Mouse (Mus musculus) forebrain, embryonic 10.5 days (tissue): ENCODE data around the gene Dnaaf3. TPM values are rescaled to one million over a fixed set of nuclear protein-coding genes. Genes with fewer than 3 reads are reported as not detected.
A peak's percentile ranks its signal among the peaks of the same experiment; 100 is the strongest.
"Not testable (repeated sequence)": the region's sequence is repeated elsewhere in the genome, so short reads cannot be mapped to it uniquely, and the experiment has no call there.

Experiments used
- DNase-seq: peaks from one replicate; pipeline ENCODE4 v3.0.0-alpha.2; 2017; ENCODE audit warnings: low spot score; ENCODE audit errors: extremely low spot score
- H3K27ac ChIP-seq: fragments of 300-500 bp; sonication (generic); 2 replicates; pipeline ENCODE4 v1.5.1; 2016; ENCODE audit warnings: mild to moderate bottlenecking
- H3K27me3 ChIP-seq: fragments of 300-500 bp; sonication (generic); 2 replicates; pipeline ENCODE4 v1.6.1; 2016; ENCODE audit warnings: mild to moderate bottlenecking; ENCODE audit not compliant: poor library complexity, severe bottlenecking
- H3K36me3 ChIP-seq: fragments of 300-500 bp; sonication (generic); replicated peaks from 2 replicates; pipeline ENCODE4 v1.6.1; 2016; ENCODE audit warnings: mild to moderate bottlenecking, moderate library complexity
- H3K4me1 ChIP-seq: fragments of 300-500 bp; sonication (generic); 2 replicates; pipeline ENCODE4 v1.6.1; 2016
- H3K4me3 ChIP-seq: fragments of 300-500 bp; sonication (generic); 2 replicates; pipeline ENCODE4 v1.5.1; 2016; ENCODE audit warnings: mild to moderate bottlenecking, moderate library complexity
- H3K9me3 ChIP-seq: fragments of 300-500 bp; sonication (generic); 2 replicates; pipeline ENCODE4 v1.6.1; 2016; ENCODE audit warnings: mild to moderate bottlenecking, moderate library complexity
- WGBS: fragments of 180-500 bp; shearing (Covaris S2); methylation state at CpG from one replicate; pipeline ENCODE4 v1.1.7; 2016; 5-methylcytosine and 5-hydroxymethylcytosine counted together
- polyA plus RNA-seq: library from polyadenylated mRNA; unstranded; fragments of >200 nt; fragmentation: Nextera tagmentation; extraction: Ambion mirVana; gene quantifications from 2 replicates; pipeline ENCODE4 v1.2.1, GENCODE M21; 2016

Gene Dnaaf3
- polyA plus RNA-seq, 1 experiment from 2014 or later, result 3.2 TPM

DNA sequence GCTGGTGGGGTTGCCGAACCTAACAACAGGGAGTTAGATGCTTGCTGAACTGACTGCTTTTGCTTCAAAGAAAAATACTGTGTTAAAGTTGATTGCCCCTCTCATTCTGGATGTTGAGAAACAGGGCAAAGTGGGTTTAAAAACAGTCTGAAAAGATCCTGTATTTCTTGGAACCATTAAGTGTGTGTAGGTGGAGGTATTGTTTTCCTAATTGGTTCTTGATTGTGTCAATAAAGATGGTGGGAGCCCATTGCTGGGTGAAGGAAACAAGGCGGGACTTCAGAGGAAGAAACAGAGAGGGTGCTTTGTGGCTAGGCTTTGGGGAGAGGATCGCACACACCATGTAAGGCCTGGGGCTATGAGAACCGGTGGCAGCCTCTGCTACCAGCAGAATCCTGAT is 4.9 kb upstream of the Dnaaf3 start:
- 62% methylated on average over 4 of the region's 4 CpGs for WGBS
- DNase-seq, result no peak
- Histone ChIP-seq H3K4me3 (no peak overlapping the region), H3K4me1 (peaks cover 8% of the 10 kb centered on the region), H3K9me3 (no peaks in the 10 kb centered on the region), H3K27me3 (no peaks in the 10 kb centered on the region), H3K27ac (no peak overlapping the region), H3K36me3 (no peaks in the 10 kb centered on the region)

DNA sequence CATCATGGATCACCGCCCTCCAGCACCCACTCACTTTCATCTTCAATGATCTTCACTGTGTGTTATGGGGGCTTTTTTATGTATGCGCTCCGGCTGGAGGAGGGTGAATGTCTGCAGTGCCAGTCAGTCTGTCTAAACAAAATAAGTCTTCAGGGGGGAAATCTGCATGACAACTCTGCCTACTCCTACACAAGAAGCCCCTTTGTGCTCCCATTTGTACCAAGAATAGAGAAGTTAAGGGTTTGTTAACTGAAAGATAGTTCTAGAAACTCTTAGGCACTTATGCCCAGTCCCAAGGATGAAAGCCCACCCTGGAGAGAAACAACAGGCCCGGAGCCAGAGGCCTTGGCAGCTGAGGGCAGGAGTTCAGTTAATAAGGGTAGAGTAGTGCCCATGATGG is 4.1 kb upstream of the Dnaaf3 start:
- DNase-seq, result no peak
- Histone ChIP-seq H3K9me3 (no peaks in the 10 kb centered on the region), H3K36me3 (no peaks in the 10 kb centered on the region), H3K4me3 (no peak overlapping the region), H3K27ac (no peak overlapping the region), H3K27me3 (peaks cover 2% of the 10 kb centered on the region; the same call in 1 of the 2 replicates), H3K4me1 (peaks cover 16% of the 10 kb centered on the region)
- whole genome bisulfite sequencing, result 92% methylated on average over 4 of the region's 4 CpGs

DNA sequence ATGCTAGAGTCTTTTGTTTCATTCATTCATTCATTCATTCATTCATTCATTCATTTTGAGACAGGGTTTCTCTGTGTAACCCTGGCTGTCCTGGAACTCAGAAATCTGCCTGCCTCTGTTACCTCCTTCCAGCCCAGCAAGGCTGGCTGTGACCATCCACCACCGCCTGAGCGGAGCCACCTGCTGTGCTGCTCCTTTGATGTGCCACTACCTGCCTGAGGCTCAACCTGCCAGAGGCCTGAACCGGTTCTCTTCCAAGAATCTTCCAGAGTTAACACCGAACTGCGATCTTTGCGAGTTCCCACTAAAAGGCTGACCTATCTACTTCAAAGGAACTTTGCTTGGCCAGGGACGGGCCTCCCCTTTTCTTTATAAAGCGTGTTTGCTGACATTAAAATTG is 2.1 kb downstream of the Dnaaf3 start:
- not testable (repeated sequence) for H3K27ac ChIP-seq, H3K9me3 ChIP-seq, DNase-seq, H3K36me3 ChIP-seq, H3K4me3 ChIP-seq
- 55% methylated on average over 8 of the region's 8 CpGs for WGBS
- H3K4me1 ChIP-seq, result peaks cover 39% of the 10 kb centered on the region
- peaks cover 45% of the 10 kb centered on the region for H3K27me3 ChIP-seq

DNA sequence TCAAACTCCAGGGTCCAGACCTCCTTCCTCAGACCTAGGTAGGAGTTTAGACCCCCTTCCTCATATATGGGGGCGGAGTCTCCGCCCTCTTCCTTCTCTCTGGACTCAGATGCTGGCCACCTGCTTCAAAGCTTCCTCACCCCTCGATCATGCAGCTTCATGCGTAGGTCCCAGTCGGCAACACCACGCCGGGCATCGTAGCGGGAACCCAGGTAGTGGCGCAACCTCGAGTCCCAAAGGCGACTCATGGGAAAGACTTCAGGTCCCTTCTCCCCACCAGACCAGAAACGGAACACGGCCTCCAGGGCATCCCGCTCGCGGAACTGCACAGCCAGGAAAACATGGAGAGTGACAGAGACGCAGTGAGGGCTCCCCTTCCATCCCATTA is 5.0 kb downstream of the Dnaaf3 start:
- H3K4me1 ChIP-seq, result peaks cover 32% of the 10 kb centered on the region
- peaks cover 49% of the 10 kb centered on the region for H3K27me3 ChIP-seq
- no peaks in the 10 kb centered on the region for H3K9me3 ChIP-seq
- peak overlapping the region; percentile 46 for H3K4me3 ChIP-seq
- no peak overlapping the region for H3K27ac ChIP-seq
- no peaks in the 10 kb centered on the region for H3K36me3 ChIP-seq
- WGBS, result 46% methylated on average over 18 of the region's 18 CpGs
- DNase-seq, result no peak

DNA sequence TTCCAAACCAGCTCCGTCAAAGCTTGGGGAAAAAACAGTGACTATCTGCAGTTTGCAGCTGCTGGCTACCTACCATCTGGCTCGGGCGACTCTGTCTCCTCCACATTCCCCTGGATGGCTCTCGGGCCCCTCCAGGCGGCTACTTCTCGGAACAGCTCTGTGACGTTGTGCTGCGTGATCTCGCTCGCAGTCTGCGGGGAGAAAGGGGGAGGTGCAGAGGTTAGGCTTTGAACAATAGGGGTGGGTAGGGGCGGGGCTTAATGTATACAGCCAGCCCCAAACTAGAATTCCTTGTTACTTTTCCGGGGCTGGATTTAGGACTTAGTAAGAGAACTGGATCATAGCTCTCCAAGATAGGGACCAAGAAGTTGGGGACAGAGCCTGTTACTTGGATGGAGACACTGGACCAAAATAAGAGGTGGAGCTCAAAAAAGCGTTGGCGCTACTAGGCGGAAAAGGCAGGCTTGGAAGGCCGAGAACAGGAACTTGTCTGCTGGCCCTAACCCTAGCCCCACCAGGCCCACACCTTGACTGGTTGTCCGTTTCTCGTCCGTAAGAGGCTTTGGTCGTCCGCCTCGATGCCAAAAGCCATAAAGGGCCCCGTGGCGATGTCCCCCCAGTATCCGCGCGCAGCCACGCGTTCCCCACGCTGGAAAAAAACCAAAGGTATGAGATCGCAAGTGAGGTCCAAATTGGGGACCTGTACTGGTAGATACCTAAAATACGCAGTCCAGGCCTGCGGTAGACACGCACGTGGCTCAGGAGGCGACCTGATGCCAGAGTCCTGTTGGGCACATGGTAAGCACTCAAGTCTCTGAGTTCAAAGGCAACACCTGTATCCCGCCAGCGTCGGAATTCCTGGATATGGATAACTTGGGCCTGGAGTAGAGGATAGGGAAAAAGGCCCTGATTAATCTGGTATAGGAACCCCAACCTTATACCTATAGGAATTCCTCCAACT is 5.6 kb downstream of the Dnaaf3 start:
- WGBS, result 23% methylated on average over 40 of the region's 40 CpGs

DNA sequence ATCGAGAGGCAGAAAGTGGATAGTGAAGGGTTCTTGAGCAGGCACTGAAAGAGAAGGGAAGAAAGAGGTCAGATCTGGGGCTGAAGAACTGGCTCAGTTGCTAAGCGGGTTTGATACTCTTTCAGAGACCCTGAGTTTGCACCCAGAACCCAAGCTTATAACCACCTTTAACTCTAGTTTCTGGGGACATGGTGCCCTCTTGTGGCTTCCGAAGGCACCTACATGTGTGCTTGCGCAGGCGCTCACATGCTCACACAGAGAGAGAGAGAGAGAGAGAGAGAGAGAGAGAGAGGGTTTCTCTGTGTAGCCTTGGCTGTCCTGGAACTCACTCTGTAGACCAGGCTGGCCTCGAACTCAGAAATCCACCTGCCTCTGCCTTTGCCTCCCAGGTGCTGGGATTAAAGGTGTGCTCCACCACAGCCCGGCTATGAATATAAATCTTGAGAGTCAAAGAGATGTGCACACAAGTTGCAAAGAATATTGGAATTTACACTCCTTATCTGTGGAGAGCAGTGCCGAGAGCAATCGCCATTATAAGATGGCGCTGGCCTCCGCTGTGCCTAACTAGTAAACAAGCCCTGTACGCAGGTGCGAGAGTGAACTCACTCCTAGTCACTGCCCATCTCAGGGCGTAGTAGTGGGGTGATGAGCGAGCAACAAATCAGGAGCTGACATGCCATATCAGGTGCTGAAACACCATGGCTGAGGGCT is 7.9 kb downstream of the Dnaaf3 start, which contains the start of gene Tnni3:
Tnni3 (minus strand) TSS at position 18 of the 711 bp plus-strand sequence.
- H3K36me3 ChIP-seq, H3K27ac ChIP-seq, H3K9me3 ChIP-seq, H3K4me3 ChIP-seq: not testable (repeated sequence)
- DNase-seq, result peak; percentile 70
- 68% methylated on average over 15 of the region's 15 CpGs for WGBS
- Histone ChIP-seq H3K27me3 (peaks cover 56% of the 10 kb centered on the region), H3K4me1 (peaks cover 36% of the 10 kb centered on the region)

More for the DNA sequence above, 5.6 kb downstream of the Dnaaf3 start:
- peaks cover 26% of the 10 kb centered on the region for H3K4me1 ChIP-seq
- H3K27ac ChIP-seq, result peak overlapping the region; percentile 82
- DNase-seq, result peak; percentile 90
- peaks cover 55% of the 10 kb centered on the region for H3K27me3 ChIP-seq
- H3K4me3 ChIP-seq, result peak overlapping the region; percentile 46
- H3K9me3 ChIP-seq, result no peaks in the 10 kb centered on the region
- H3K36me3 ChIP-seq, result no peaks in the 10 kb centered on the region

DNA sequence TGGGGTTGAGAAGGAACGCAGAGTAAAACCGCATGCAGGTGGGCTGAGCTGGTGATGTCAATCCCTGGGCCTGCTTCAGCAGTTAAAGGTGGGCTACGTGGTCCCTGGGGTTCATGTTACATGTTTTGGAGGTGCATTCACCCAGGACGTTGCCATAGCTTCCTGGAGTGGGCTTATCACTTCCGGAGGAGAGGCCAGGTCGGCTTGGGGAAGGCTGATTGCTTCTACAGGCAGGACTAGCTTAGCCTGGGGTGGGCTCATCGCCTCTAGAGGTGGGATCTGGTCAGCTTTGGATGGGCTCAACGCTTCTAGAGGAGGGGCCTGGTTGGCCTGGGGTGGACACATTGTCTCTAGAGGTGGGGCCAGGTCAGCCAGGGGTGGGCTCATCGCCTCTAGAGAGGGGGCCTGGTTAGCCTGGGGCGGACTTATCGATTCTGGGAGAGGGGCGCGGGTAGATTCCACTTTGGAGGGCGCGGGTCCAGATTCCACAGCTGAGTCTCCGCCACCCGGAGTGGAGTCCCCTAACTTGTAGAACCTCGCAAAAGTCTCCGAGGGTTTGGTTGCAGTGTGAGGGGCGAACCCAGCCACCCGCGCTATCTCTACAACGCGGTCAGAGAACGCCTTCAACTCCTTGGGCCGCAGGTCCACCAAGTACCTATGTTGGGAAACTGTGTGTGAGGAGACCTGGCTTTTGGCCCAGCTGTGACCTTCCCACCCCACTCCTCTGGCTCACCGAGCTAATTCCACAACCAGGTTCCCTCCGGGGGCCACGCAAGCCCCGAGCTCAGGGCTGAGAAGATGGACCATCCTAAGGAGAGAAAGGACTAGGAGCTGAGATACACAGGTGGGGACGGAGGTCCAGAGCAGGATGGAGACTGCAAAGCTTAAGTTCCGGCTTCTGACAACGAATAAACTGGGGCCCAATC is 8.8 kb downstream of the Dnaaf3 start:
- Histone ChIP-seq H3K4me3 (no peak overlapping the region), H3K9me3 (no peaks in the 10 kb centered on the region), H3K27me3 (peaks cover 52% of the 10 kb centered on the region), H3K27ac (no peak overlapping the region), H3K36me3 (no peaks in the 10 kb centered on the region), H3K4me1 (peaks cover 36% of the 10 kb centered on the region)
- WGBS, result 92% methylated on average over 33 of the region's 33 CpGs
- DNase-seq, result no peak

DNA sequence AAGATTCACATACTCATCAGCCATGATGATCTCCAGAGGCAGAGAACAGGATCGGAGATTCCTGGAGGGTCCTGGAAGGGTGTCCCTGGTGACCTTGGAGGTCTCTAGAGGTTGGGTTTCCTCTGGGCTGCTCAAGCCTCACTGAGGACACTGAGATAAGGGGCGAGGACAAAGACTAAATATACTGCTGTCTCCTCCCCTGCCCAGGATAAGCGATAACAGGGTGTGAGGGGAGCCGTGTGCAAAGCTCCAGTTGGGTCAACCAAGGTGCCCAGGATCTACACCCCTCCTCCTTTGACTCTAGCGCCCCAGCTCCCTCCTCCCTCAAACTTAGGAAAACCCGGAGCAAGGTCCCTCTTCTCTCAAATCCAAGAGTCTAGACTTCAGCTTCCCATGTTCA is 10.0 kb downstream of the Dnaaf3 start:
- H3K9me3 ChIP-seq, result no peaks in the 10 kb centered on the region
- no peaks in the 10 kb centered on the region for H3K36me3 ChIP-seq
- H3K27me3 ChIP-seq, result peaks cover 41% of the 10 kb centered on the region
- DNase-seq, result no peak
- no peak overlapping the region for H3K4me3 ChIP-seq
- no peak overlapping the region for H3K27ac ChIP-seq
- WGBS, result 83% methylated on average over 6 of the region's 6 CpGs
- H3K4me1 ChIP-seq, result peaks cover 30% of the 10 kb centered on the region

DNA sequence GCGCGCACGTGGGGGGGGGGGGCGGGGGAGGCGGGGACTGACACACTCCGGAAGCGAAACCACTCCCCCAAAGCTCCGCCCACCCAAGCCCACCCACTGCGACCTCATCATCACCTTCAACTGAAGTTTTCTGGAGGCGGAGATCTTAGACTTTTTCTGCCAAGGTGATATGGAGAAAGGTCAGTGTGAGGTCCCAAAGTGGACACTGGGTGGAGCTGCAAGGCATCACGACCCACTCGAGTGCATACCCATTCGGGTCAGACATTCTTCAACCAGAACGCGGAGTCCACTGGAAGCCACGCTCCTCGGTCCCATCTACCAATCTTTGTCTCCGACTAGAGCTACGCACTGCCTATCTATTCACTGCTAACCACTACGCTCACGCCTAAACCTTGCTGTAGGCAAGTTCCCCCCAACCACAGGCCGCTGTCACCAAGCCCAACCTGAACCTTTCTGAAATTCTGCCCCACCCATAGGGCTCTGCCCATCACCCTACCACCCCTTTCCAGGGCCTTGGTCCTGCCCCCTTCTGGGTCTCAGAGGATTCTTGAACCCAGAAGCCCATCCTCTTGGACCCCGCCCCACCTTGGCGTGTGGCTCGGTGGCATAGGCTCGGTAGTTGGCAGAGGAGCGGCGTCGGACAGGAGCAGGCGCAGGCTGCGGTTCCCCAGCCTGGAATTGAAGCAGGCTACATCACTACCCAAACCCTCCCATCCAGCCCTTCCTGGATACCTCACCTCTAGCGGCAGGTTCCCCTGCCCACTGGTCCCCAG is 10.8 kb downstream of the Dnaaf3 start:
- no peaks in the 10 kb centered on the region for H3K9me3 ChIP-seq
- peaks cover 34% of the 10 kb centered on the region for H3K27me3 ChIP-seq
- peaks cover 28% of the 10 kb centered on the region for H3K4me1 ChIP-seq
- peak overlapping the region; percentile 41 for H3K4me3 ChIP-seq
- no peaks in the 10 kb centered on the region for H3K36me3 ChIP-seq
- 32% methylated on average over 32 of the region's 32 CpGs for WGBS
- no peak overlapping the region for H3K27ac ChIP-seq
- DNase-seq, result no peak

DNA sequence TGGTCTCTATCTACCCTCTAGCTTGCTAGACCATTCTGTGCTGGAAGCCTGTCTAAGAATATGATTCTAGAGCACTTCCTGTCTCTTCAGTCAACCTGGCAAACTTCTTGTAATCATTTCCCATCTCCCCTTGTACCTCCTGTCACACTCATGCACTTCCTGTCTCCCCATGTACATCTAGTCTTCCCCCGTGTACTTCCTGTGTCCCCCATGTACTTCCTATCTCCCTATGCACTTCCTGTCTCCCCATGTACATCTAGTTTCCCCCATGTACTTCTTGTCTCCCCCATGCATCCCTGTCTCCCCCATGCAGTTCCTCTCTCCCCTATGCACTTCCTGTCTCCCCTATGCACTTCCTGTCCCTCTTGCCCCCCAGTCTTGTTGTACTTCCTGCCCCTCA is 13.8 kb downstream of the Dnaaf3 start:
- Histone ChIP-seq H3K9me3 (peaks cover 4% of the 10 kb centered on the region; the same call in 1 of the 2 replicates), H3K27me3 (peaks cover 34% of the 10 kb centered on the region), H3K36me3 (no peaks in the 10 kb centered on the region), H3K27ac (no peak overlapping the region), H3K4me3 (no peak overlapping the region), H3K4me1 (peaks cover 47% of the 10 kb centered on the region)
- no peak for DNase-seq
- WGBS, result 83% methylated on average over 1 of the region's 1 CpGs

DNA sequence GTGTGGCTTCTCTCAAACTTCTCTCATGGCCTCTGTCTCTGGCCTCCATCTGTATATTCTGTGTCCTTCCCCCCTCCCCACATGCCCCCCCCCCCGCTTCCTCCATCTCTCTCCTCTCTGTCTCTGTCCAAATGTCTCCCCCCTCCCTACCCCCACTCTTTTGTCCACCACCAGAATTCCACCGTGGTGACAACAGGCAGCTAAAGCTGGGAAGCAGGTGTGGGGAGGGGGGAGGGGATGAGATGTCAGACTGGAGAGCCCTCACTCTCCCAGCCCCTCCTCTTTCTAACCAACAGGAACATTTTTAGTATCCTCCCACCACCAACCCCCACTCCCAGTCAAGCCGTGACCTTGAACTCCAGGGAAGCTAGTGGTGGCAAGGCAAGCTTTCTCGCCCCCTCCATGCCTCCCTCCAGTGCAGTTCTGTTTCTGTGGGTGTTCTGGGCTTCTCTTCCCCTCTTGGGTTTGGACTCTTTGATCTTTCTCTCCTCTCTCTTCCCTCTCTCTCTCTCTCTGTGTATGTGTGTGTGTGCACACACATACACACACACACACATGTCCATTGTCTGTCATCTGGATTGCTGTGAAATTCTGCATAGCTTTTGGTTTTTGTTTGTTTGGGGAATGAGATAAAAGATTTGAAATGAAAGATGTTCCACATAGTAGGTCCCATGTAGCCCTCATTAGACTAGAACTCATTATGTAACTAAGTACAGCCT is 15.8 kb downstream of the Dnaaf3 start, which contains the start of gene Tnnt1:
Tnnt1 (minus strand) TSS at position 51 of the 719 bp plus-strand sequence.
- WGBS, result 28% methylated on average over 4 of the region's 4 CpGs
- no peaks in the 10 kb centered on the region for H3K36me3 ChIP-seq
- DNase-seq, result no peak
- H3K27me3 ChIP-seq, result peaks cover 22% of the 10 kb centered on the region
- no peak within 1 kb of the TSS; the same call in 1 of the 2 replicates for H3K4me3 ChIP-seq
- H3K4me1 ChIP-seq, result peaks cover 48% of the 10 kb centered on the region
- peaks cover 4% of the 10 kb centered on the region; the same call in 1 of the 2 replicates for H3K9me3 ChIP-seq
- peak within 1 kb of the TSS; percentile 48 for H3K27ac ChIP-seq
